Mouse (Mus musculus): Measurements from ENCODE around the gene Gm20809.
"Not testable (repeated sequence)": the region's sequence is repeated elsewhere in the genome, so short reads cannot be mapped to it uniquely, and the experiment has no call there.

The Gm20809 gene

GRCm38 (mm10) chrY:24454757-24455156 lies at the start of gene Gm20809:
Gene Gm20809 (plus strand): TSS chrY:24455057.
- DNase-seq (ENCODE audit: low spot score) = not testable (repeated sequence)
